Mouse (Mus musculus) G1E (cell line): Measurements from ENCODE around the gene Pick1.

Source experiments
- CTCF ChIP-seq: IDR thresholded peaks from 2 replicates; pipeline ENCODE4 v1.5.1; 2012; ENCODE audit warnings: low read depth, low read length, inconsistent platforms, mixed read lengths
- GATA1 ChIP-seq: IDR thresholded peaks from 2 replicates; pipeline ENCODE4 v1.6.1; 2012; ENCODE audit warnings: borderline replicate concordance, low read length, inconsistent platforms, mixed read lengths
- TAL1 ChIP-seq: conservative IDR thresholded peaks from 2 replicates; pipeline ENCODE4 v1.6.1; 2012; ENCODE audit warnings: low read depth, low read length, inconsistent platforms, mixed read lengths

GRCm38 (mm10) chr15:79285399-79285798 is 56.4 kb downstream of the Pick1 start, which contains the start of gene Baiap2l2:
- TF ChIP-seq CTCF (no peak), GATA1 (no peak), TAL1 (no peak)
